Mouse (Mus musculus): Measurements from ENCODE around the gene Tcea3. TPM values are rescaled to one million over a fixed set of nuclear protein-coding genes. Genes with fewer than 3 reads are reported as not detected.

Gene Tcea3
- polyA plus RNA-seq, 1 experiment from 2014 or later, result 54.9 TPM

GRCm38 (mm10) chr4:136213629-136214028 is 33.9 kb upstream of the Tcea3 start:
- no peak overlapping the region for H3K9ac ChIP-seq (ENCODE audit: low read length)
- H3K4me2 ChIP-seq (ENCODE audit: low read depth, low read length), result no peak overlapping the region
- no peak overlapping the region for H3K27ac ChIP-seq (ENCODE audit: low read length)
- H3K9me3 ChIP-seq (replicated peaks; ENCODE audit: control insufficient read depth, low read length), result no peaks in the 10 kb centered on the region
- no peak overlapping the region for H3K4me3 ChIP-seq (ENCODE audit: low read length)
- H3K36me3 ChIP-seq (ENCODE audit: control insufficient read depth, insufficient read depth), result no peaks in the 10 kb centered on the region
- 42% methylated on average over 7 of the region's 7 CpGs for WGBS
- H3K27me3 ChIP-seq (ENCODE audit: control insufficient read depth, insufficient read depth, low read length), result no peaks in the 10 kb centered on the region
- H3K4me1 ChIP-seq (ENCODE audit: control insufficient read depth, insufficient read depth, low read length), result peaks cover 9% of the 10 kb centered on the region
- no peak for ATAC-seq (replicated peaks; ENCODE audit: extremely low read depth, insufficient read depth, low FRiP score)

- Histone ChIP-seq H3K36me3 (ENCODE audit: control insufficient read depth, insufficient read depth) (no peaks in the 10 kb centered on the region), H3K27me3 (ENCODE audit: control insufficient read depth, insufficient read depth, low read length) (no peaks in the 10 kb centered on the region), H3K27ac (ENCODE audit: low read length) (no peak overlapping the region), H3K4me2 (ENCODE audit: low read depth, low read length) (no peak overlapping the region), H3K4me1 (ENCODE audit: control insufficient read depth, insufficient read depth, low read length) (peaks cover 18% of the 10 kb centered on the region), H3K9me3 (replicated peaks; ENCODE audit: control insufficient read depth, low read length) (no peaks in the 10 kb centered on the region), H3K9ac (ENCODE audit: low read length) (no peak overlapping the region), H3K4me3 (ENCODE audit: low read length) (no peak overlapping the region)
- WGBS, result 85% methylated on average over 8 of the region's 8 CpGs
- no peak for ATAC-seq (replicated peaks; ENCODE audit: extremely low read depth, insufficient read depth, low FRiP score)
Measured at GRCm38 (mm10) chr4:136214828-136215227, 32.7 kb upstream of the Tcea3 start.

- no peak for ATAC-seq (replicated peaks; ENCODE audit: extremely low read depth, insufficient read depth, low FRiP score)
- peaks cover 18% of the 10 kb centered on the region for H3K4me1 ChIP-seq (ENCODE audit: control insufficient read depth, insufficient read depth, low read length)
- H3K4me2 ChIP-seq (ENCODE audit: low read depth, low read length), result no peak overlapping the region
- H3K9me3 ChIP-seq (replicated peaks; ENCODE audit: control insufficient read depth, low read length), result no peaks in the 10 kb centered on the region
- 87% methylated on average over 8 of the region's 8 CpGs for WGBS
- no peak overlapping the region for H3K27ac ChIP-seq (ENCODE audit: low read length)
- H3K9ac ChIP-seq (ENCODE audit: low read length), result no peak overlapping the region
- no peaks in the 10 kb centered on the region for H3K27me3 ChIP-seq (ENCODE audit: control insufficient read depth, insufficient read depth, low read length)
- H3K36me3 ChIP-seq (ENCODE audit: control insufficient read depth, insufficient read depth), result no peaks in the 10 kb centered on the region
- no peak overlapping the region for H3K4me3 ChIP-seq (ENCODE audit: low read length)
Measured at GRCm38 (mm10) chr4:136215576-136215975, 32.0 kb upstream of the Tcea3 start.

DNA sequence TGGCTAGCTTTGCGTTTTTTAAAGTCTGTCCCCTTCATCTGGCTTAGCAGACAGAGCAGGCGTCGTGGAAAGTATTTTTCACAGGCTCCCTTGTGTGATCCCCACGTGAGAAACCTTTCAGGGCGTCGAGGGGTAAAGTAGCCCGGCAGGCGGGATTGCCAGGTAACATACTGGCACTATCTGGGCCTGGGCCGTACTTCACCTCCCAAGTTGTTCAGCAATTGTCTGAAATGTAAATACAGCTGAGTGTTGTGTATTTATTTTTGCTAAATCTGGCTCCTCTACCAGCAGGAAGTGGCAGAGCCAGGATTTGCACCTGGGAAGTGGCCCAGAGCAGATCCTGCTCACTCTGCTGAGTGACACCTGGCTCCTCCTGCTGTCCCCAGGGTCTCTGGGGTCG is 30.5 kb upstream of the Tcea3 start:
- Histone ChIP-seq H3K27me3 (ENCODE audit: control insufficient read depth, insufficient read depth, low read length) (no peaks in the 10 kb centered on the region), H3K4me1 (ENCODE audit: control insufficient read depth, insufficient read depth, low read length) (peaks cover 18% of the 10 kb centered on the region), H3K4me3 (ENCODE audit: low read length) (no peak overlapping the region), H3K36me3 (ENCODE audit: control insufficient read depth, insufficient read depth) (no peaks in the 10 kb centered on the region), H3K9ac (ENCODE audit: low read length) (no peak overlapping the region), H3K4me2 (ENCODE audit: low read depth, low read length) (no peak overlapping the region), H3K9me3 (replicated peaks; ENCODE audit: control insufficient read depth, low read length) (no peaks in the 10 kb centered on the region), H3K27ac (ENCODE audit: low read length) (no peak overlapping the region)
- WGBS, result 64% methylated on average over 10 of the region's 10 CpGs
- no peak for ATAC-seq (replicated peaks; ENCODE audit: extremely low read depth, insufficient read depth, low FRiP score)

GRCm38 (mm10) chr4:136218595-136219214 is 28.8 kb upstream of the Tcea3 start:
- peak overlapping the region; percentile 23 for H3K4me3 ChIP-seq (ENCODE audit: low read length)
- H3K4me2 ChIP-seq (ENCODE audit: low read depth, low read length), result peak overlapping the region; percentile 56
- peak overlapping the region; percentile 47 for H3K9ac ChIP-seq (ENCODE audit: low read length)
- H3K9me3 ChIP-seq (replicated peaks; ENCODE audit: control insufficient read depth, low read length), result no peaks in the 10 kb centered on the region
- H3K4me1 ChIP-seq (ENCODE audit: control insufficient read depth, insufficient read depth, low read length), result peaks cover 17% of the 10 kb centered on the region
- no peaks in the 10 kb centered on the region for H3K27me3 ChIP-seq (ENCODE audit: control insufficient read depth, insufficient read depth, low read length)
- peak; percentile 68 for ATAC-seq (replicated peaks; ENCODE audit: extremely low read depth, insufficient read depth, low FRiP score)
- peak overlapping the region; percentile 61 for H3K27ac ChIP-seq (ENCODE audit: low read length)
- H3K36me3 ChIP-seq (ENCODE audit: control insufficient read depth, insufficient read depth), result no peaks in the 10 kb centered on the region
- 9% methylated on average over 18 of the region's 18 CpGs for WGBS

DNA sequence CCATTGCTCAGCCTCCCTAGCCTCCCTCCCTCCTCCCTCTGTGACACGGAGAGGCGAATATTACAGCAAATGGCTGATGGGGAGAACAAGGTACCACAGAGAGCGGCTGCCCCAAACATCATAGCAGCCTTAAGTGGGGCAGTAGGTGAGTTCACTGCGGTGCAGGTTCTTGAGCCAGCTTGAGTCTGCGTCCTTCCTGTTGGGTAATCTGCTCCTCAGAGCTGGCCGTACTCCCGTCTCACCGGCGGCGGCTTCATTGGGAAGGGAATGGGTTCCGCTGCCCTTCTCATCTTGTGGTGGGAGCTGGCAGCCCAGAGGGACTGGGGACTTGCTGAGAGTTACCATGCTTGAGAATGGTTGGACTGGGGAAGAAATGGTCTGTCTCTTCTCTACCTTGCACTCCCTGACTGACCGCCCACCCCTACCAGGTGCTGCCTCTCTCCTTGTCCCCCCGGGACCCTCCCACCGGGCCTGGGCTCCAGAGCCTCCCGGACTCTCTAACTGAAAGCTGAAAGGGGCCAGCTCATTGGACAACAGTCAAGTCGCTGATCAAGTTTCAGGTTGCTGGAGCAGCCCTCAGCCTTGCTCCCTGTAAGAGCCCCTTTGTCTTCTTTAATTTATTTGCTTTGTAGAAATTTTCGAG is 27.3 kb upstream of the Tcea3 start:
- H3K9me3 ChIP-seq (replicated peaks; ENCODE audit: control insufficient read depth, low read length), result no peaks in the 10 kb centered on the region
- no peak for ATAC-seq (replicated peaks; ENCODE audit: extremely low read depth, insufficient read depth, low FRiP score)
- WGBS, result 14% methylated on average over 17 of the region's 17 CpGs
- peak overlapping the region; percentile 46 for H3K4me2 ChIP-seq (ENCODE audit: low read depth, low read length)
- H3K9ac ChIP-seq (ENCODE audit: low read length), result no peak overlapping the region
- peak overlapping the region; percentile 8; the same call in 1 of the 2 replicates for H3K4me3 ChIP-seq (ENCODE audit: low read length)
- H3K27ac ChIP-seq (ENCODE audit: low read length), result no peak overlapping the region
- H3K4me1 ChIP-seq (ENCODE audit: control insufficient read depth, insufficient read depth, low read length), result peaks cover 16% of the 10 kb centered on the region
- no peaks in the 10 kb centered on the region for H3K27me3 ChIP-seq (ENCODE audit: control insufficient read depth, insufficient read depth, low read length)
- H3K36me3 ChIP-seq (ENCODE audit: control insufficient read depth, insufficient read depth), result no peaks in the 10 kb centered on the region

DNA sequence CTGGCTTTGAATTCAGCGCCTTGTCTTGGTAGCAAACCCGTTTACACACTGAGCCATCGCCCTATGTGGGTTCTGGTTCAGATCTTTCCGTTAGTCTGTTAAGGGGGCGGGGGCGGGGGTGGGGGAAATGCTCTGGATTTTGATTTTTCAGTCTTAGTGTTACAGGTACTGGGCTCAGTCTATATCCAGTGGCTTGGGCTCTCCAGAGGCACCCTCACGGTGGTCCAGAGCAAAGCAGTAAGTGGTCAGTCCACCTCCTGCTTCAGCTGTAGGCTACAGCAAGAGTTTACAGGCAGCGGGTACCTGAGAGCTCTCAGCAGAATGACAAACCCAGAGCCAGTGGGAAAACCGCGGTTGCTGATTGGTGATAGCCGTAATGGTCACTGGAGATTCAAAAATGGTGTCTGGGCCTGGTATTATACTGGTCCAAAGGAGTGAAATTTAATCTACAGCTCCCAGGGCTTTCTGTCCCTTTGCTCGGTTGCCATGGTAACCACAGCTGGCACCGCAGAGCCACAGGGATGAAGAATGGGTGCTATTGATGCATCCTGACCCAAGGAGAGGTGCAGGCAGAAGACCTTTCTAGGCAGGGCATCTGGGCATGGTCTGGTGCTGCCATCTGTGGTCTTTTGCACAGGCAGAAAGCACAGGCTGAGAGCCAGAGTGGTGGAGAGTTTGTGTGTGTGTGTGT is 23.8 kb upstream of the Tcea3 start:
- no peaks in the 10 kb centered on the region for H3K27me3 ChIP-seq (ENCODE audit: control insufficient read depth, insufficient read depth, low read length)
- ATAC-seq (replicated peaks; ENCODE audit: extremely low read depth, insufficient read depth, low FRiP score), result no peak
- no peaks in the 10 kb centered on the region for H3K36me3 ChIP-seq (ENCODE audit: control insufficient read depth, insufficient read depth)
- H3K9ac ChIP-seq (ENCODE audit: low read length), result no peak overlapping the region
- no peak overlapping the region for H3K4me2 ChIP-seq (ENCODE audit: low read depth, low read length)
- no peak overlapping the region for H3K27ac ChIP-seq (ENCODE audit: low read length)
- H3K9me3 ChIP-seq (replicated peaks; ENCODE audit: control insufficient read depth, low read length), result no peaks in the 10 kb centered on the region
- no peak overlapping the region for H3K4me3 ChIP-seq (ENCODE audit: low read length)
- 68% methylated on average over 13 of the region's 13 CpGs for WGBS
- peaks cover 13% of the 10 kb centered on the region for H3K4me1 ChIP-seq (ENCODE audit: control insufficient read depth, insufficient read depth, low read length)

DNA sequence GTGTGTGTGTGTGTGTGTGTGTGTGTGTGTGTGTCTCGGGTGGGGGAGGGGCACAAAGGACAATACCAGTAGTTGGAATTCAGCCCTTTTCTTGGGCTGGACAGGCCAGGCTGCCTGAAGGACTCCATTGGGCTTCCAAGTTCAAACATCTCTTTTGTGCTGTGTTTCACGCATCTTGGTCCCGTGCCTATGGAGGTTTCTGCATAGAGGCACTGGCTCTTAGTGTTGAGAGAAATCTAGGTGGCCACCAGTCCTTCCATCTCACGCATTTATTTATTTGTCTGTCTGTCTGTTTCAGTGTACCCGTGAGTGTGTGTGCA is 23.3 kb upstream of the Tcea3 start:
- no peaks in the 10 kb centered on the region for H3K36me3 ChIP-seq (ENCODE audit: control insufficient read depth, insufficient read depth)
- no peak overlapping the region for H3K4me2 ChIP-seq (ENCODE audit: low read depth, low read length)
- ATAC-seq (replicated peaks; ENCODE audit: extremely low read depth, insufficient read depth, low FRiP score), result no peak
- H3K9ac ChIP-seq (ENCODE audit: low read length), result no peak overlapping the region
- H3K27ac ChIP-seq (ENCODE audit: low read length), result no peak overlapping the region
- no peaks in the 10 kb centered on the region for H3K27me3 ChIP-seq (ENCODE audit: control insufficient read depth, insufficient read depth, low read length)
- peaks cover 8% of the 10 kb centered on the region for H3K4me1 ChIP-seq (ENCODE audit: control insufficient read depth, insufficient read depth, low read length)
- WGBS, result 60% methylated on average over 5 of the region's 5 CpGs
- no peak overlapping the region for H3K4me3 ChIP-seq (ENCODE audit: low read length)
- no peaks in the 10 kb centered on the region for H3K9me3 ChIP-seq (replicated peaks; ENCODE audit: control insufficient read depth, low read length)

- ATAC-seq (replicated peaks; ENCODE audit: extremely low read depth, insufficient read depth, low FRiP score), result no peak
- H3K9ac ChIP-seq (ENCODE audit: low read length), result no peak overlapping the region
- 74% methylated on average over 23 of the region's 23 CpGs for WGBS
Measured at GRCm38 (mm10) chr4:136224677-136225460, 22.7 kb upstream of the Tcea3 start.

More at GRCm38 (mm10) chr4:136224677-136225460, 22.7 kb upstream of the Tcea3 start:
- Histone ChIP-seq H3K4me1 (ENCODE audit: control insufficient read depth, insufficient read depth, low read length) (peaks cover 4% of the 10 kb centered on the region), H3K9me3 (replicated peaks; ENCODE audit: control insufficient read depth, low read length) (no peaks in the 10 kb centered on the region), H3K4me2 (ENCODE audit: low read depth, low read length) (no peak overlapping the region), H3K36me3 (ENCODE audit: control insufficient read depth, insufficient read depth) (no peaks in the 10 kb centered on the region), H3K27me3 (ENCODE audit: control insufficient read depth, insufficient read depth, low read length) (no peaks in the 10 kb centered on the region), H3K27ac (ENCODE audit: low read length) (no peak overlapping the region), H3K4me3 (ENCODE audit: low read length) (no peak overlapping the region)

All from heart, embryonic 16.5 days (tissue).